Mouse (Mus musculus) forebrain, embryonic 10.5 days (tissue): ENCODE data around the gene Borcs6. TPM values are rescaled to one million over a fixed set of nuclear protein-coding genes. Genes with fewer than 3 reads are reported as not detected.

Experiments used
- DNase-seq: peaks from one replicate; pipeline ENCODE4 v3.0.0-alpha.2; 2017; ENCODE audit warnings: low spot score; ENCODE audit errors: extremely low spot score
- H3K27ac ChIP-seq: fragments of 300-500 bp; sonication (generic); 2 replicates; pipeline ENCODE4 v1.5.1; 2016; ENCODE audit warnings: mild to moderate bottlenecking
- H3K27me3 ChIP-seq: fragments of 300-500 bp; sonication (generic); 2 replicates; pipeline ENCODE4 v1.6.1; 2016; ENCODE audit warnings: mild to moderate bottlenecking; ENCODE audit not compliant: poor library complexity, severe bottlenecking
- H3K36me3 ChIP-seq: fragments of 300-500 bp; sonication (generic); replicated peaks from 2 replicates; pipeline ENCODE4 v1.6.1; 2016; ENCODE audit warnings: mild to moderate bottlenecking, moderate library complexity
- H3K4me1 ChIP-seq: fragments of 300-500 bp; sonication (generic); 2 replicates; pipeline ENCODE4 v1.6.1; 2016
- H3K4me3 ChIP-seq: fragments of 300-500 bp; sonication (generic); 2 replicates; pipeline ENCODE4 v1.5.1; 2016; ENCODE audit warnings: mild to moderate bottlenecking, moderate library complexity
- H3K9me3 ChIP-seq: fragments of 300-500 bp; sonication (generic); 2 replicates; pipeline ENCODE4 v1.6.1; 2016; ENCODE audit warnings: mild to moderate bottlenecking, moderate library complexity
- WGBS: fragments of 180-500 bp; shearing (Covaris S2); methylation state at CpG from one replicate; pipeline ENCODE4 v1.1.7; 2016; 5-methylcytosine and 5-hydroxymethylcytosine counted together
- polyA plus RNA-seq: library from polyadenylated mRNA; unstranded; fragments of >200 nt; fragmentation: Nextera tagmentation; extraction: Ambion mirVana; gene quantifications from 2 replicates; pipeline ENCODE4 v1.2.1, GENCODE M21; 2016

The Borcs6 gene
- polyA plus RNA-seq, 1 experiment from 2014 or later = 3.8 TPM

- H3K36me3 ChIP-seq = peaks cover 13% of the 10 kb centered on the region
- H3K9me3 ChIP-seq = no peaks in the 10 kb centered on the region
- H3K4me1 ChIP-seq = peaks cover 37% of the 10 kb centered on the region
- peak overlapping the region; percentile 88 for H3K4me3 ChIP-seq
- no peak for DNase-seq
- peak overlapping the region; percentile 88; the same call in 1 of the 2 replicates for H3K27ac ChIP-seq
- 68% methylated on average over 2 of the region's 2 CpGs for WGBS
- 0 out of 2 replicates have a peak, but pooled peaks cover 9% of the 10 kb centered on the region for H3K27me3 ChIP-seq
Measured at GRCm38 (mm10) chr11:69058265-69058664, 1.3 kb upstream of the Borcs6 start.

- Histone ChIP-seq H3K9me3 (no peaks in the 10 kb centered on the region), H3K4me1 (peaks cover 40% of the 10 kb centered on the region), H3K27me3 (0 out of 2 replicates have a peak, but pooled peaks cover 9% of the 10 kb centered on the region), H3K27ac (peak overlapping the region; percentile 88), H3K4me3 (peak overlapping the region; percentile 88), H3K36me3 (peaks cover 7% of the 10 kb centered on the region)
- DNase-seq = no peak
- 4% methylated on average over 19 of the region's 19 CpGs for WGBS
Measured at GRCm38 (mm10) chr11:69058729-69059356, 674 bp upstream of the Borcs6 start.

GRCm38 (mm10) chr11:69059975-69060411 lies 476 bp downstream of the Borcs6 start:
- Histone ChIP-seq H3K4me1 (peaks cover 51% of the 10 kb centered on the region), H3K27ac (peak overlapping the region; percentile 88), H3K36me3 (no peaks in the 10 kb centered on the region), H3K9me3 (no peaks in the 10 kb centered on the region), H3K27me3 (0 out of 2 replicates have a peak, but pooled peaks cover 9% of the 10 kb centered on the region), H3K4me3 (peak overlapping the region; percentile 88)
- under 1% methylated on average over 48 of the region's 49 CpGs for WGBS
- no peak for DNase-seq

- Histone ChIP-seq H3K4me3 (peak overlapping the region; percentile 88), H3K4me1 (peaks cover 51% of the 10 kb centered on the region), H3K27me3 (0 out of 2 replicates have a peak, but pooled peaks cover 9% of the 10 kb centered on the region), H3K36me3 (no peaks in the 10 kb centered on the region), H3K27ac (peak overlapping the region; percentile 88), H3K9me3 (no peaks in the 10 kb centered on the region)
- peak; percentile 55 for DNase-seq
- under 1% methylated on average over 40 of the region's 40 CpGs for WGBS
Measured at GRCm38 (mm10) chr11:69060448-69061254, 1.1 kb downstream of the Borcs6 start.

DNA sequence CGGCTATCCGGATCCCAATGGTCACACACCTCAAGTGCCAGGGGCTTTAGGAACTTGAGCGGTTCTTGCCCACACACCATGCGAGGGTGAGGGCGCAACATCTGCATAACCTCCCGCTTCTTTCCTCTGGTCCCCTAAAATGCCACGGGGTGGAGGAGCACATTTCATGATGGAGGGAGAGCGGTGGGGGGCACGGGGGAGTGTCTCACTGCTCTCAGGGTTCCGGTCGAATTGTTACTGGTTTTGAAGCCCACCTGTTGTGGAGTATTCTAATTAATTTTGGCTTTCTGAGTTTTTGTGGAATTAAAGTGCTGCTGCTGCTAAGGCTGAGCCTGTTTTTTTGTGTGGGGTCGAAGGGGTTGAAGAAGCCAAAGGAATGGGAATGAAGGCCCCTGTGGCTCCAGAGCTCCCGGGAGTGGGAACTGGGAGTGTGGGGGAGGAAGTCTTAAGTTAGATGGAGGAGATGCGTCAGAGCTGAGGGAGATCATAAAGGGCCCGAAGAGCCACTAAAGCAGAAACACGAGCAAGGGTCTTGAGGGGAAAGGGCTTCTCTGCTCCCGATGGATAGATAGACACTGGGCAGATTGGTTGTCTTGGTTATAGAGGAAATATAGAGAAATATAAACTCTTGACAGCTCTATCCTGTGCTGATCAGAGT lies 1.9 kb downstream of the Borcs6 start:
- H3K4me3 ChIP-seq = peak overlapping the region; percentile 88
- H3K9me3 ChIP-seq = no peaks in the 10 kb centered on the region
- H3K27ac ChIP-seq = peak overlapping the region; percentile 30; the same call in 1 of the 2 replicates
- H3K27me3 ChIP-seq = 0 out of 2 replicates have a peak, but pooled peaks cover 9% of the 10 kb centered on the region
- 9% methylated on average over 17 of the region's 17 CpGs for WGBS
- no peaks in the 10 kb centered on the region for H3K36me3 ChIP-seq
- peak; percentile 47 for DNase-seq
- peaks cover 58% of the 10 kb centered on the region for H3K4me1 ChIP-seq

DNA sequence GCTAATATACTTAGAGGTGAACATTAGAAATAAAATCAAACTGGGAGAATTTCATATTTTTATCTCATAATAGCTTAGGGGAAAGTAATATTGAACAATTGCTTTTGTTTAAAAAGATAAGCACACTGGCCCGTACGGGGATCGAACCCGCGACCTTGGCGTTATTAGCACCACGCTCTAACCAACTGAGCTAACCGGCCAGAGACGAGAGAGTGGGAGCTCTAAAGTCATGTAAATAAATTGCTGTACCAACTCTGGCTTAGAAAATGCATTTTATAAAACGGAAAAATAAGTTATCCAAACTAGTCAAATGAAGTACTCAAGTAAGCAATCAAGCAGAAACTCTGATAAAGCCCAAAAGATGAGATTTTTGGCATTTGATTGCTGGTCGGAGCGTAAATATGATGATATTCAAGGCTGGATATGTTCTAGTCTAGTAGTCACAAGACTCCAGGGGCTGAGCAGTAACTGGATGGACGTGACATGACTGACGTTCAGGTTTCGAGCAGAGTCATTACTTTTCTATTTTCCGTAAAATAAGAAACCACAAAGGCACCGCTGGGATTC lies 2.8 kb downstream of the Borcs6 start:
- H3K9me3 ChIP-seq = no peaks in the 10 kb centered on the region
- no peaks in the 10 kb centered on the region for H3K36me3 ChIP-seq
- peak overlapping the region; percentile 88 for H3K4me3 ChIP-seq
- 0 out of 2 replicates have a peak, but pooled peaks cover 9% of the 10 kb centered on the region for H3K27me3 ChIP-seq
- H3K4me1 ChIP-seq = peaks cover 67% of the 10 kb centered on the region
- H3K27ac ChIP-seq = peak overlapping the region; percentile 67
- under 1% methylated on average over 17 of the region's 17 CpGs for WGBS
- DNase-seq = peak; percentile 71

DNA sequence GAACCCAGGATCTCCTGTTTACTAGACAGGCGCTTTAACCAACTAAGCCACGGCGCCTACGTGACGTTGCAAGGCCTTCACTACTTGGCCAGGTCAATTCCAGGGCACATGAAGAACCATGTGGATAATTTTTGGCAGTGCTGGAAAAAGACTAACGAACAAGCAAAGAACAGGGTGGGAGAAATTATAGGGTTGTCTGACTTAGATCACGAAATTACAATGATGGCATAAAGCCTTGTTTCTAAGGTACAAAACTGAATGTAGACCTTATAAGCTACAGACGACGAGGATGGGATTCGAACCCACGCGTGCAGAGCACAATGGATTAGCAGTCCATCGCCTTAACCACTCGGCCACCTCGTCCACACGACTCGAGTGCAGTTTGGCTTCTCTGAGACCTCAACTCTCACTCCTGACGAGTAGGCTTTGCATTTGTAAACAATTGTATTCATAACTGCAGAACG lies 3.3 kb downstream of the Borcs6 start:
- peak; percentile 95 for DNase-seq
- Histone ChIP-seq H3K9me3 (no peaks in the 10 kb centered on the region), H3K27me3 (0 out of 2 replicates have a peak, but pooled peaks cover 9% of the 10 kb centered on the region), H3K4me1 (peaks cover 68% of the 10 kb centered on the region), H3K27ac (peak overlapping the region; percentile 89), H3K36me3 (no peaks in the 10 kb centered on the region), H3K4me3 (peak overlapping the region; percentile 88)
- WGBS = under 1% methylated on average over 19 of the region's 19 CpGs

DNA sequence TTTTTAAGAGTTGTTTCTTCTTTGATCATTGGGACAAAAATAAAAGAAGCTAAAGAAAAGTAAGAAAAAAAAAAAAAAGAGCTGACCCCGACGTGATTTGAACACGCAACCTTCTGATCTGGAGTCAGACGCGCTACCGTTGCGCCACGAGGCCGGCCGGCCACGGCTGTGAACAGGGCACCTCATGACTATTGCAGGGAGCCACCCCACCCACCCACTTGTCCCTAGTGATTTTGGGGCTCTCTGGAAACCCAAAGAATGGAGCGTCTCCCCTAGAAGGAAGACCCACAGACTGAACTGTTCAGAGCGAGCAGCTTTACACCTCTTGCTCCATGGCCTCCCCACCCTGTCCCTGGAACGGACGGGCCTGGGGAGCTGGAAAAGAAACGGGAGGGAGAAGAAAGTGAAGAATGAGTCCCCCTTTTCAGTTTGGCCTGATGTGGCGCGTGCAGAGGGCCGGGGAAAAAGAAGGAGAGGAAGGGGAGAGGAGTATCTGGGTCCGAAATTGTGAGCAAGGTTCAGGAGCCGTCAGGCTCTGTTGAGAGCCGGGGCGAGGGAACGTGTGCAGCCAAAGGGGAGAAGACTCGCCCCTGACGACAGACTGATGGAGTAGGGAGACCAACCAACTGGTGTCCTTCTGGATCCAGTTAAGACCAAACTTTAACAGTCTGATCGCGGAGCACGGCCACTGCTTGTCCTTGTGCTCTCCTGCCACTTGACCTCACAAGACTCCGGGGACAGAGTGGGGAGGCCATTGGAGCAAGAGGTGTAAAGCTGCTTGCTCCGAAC lies 4.1 kb downstream of the Borcs6 start:
- H3K9me3 ChIP-seq = no peaks in the 10 kb centered on the region
- 0 out of 2 replicates have a peak, but pooled peaks cover 9% of the 10 kb centered on the region for H3K27me3 ChIP-seq
- peak overlapping the region; percentile 89 for H3K27ac ChIP-seq
- peaks cover 61% of the 10 kb centered on the region for H3K4me1 ChIP-seq
- H3K36me3 ChIP-seq = no peaks in the 10 kb centered on the region
- WGBS = under 1% methylated on average over 31 of the region's 31 CpGs
- H3K4me3 ChIP-seq = peak overlapping the region; percentile 88
- DNase-seq = peak; percentile 95

DNA sequence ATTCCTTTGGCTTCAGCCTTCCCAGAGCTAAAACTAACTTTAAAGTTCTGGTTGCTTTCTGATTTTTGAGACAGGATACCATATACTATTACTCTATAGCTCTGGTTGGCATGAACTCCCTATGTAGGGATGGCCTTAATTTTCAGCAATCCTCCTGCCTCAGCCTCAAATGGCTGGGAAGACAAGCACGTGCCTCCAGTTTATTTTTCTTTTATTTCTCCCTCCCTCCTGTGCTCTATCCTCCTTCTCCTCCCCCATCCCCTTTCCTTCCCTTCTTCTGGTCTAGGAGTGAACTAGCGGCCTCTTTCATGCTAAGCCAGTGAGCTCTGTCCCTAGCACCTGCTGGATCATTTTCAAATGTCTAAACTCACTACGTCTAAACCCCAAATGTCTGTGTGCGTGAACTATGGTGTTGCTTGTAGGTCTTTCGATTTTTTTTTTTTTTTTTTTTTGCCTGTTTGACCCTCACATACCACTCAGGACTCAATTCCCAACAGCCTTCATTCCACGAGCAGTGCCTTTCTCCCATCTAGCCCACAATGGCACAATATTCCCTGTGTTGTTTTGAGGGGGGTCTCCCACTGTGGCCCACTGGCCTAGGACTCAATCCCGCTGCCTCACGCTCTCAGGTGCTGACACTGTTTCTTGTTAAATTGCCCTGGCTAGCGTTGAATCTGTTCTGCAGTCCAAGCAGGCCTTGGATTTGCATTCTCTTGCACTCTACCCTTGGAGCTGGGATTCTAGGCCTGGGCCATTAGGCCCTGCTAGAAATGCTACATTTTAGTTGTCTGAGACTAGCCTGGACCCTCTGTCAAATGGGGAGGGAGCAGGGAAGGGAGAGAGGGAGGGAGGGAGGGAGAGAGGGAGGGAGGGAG lies 5.0 kb downstream of the Borcs6 start:
- Histone ChIP-seq H3K27ac (peak overlapping the region; percentile 89), H3K9me3 (no peaks in the 10 kb centered on the region), H3K4me3 (peak overlapping the region; percentile 88), H3K36me3 (no peaks in the 10 kb centered on the region), H3K4me1 (peaks cover 56% of the 10 kb centered on the region), H3K27me3 (0 out of 2 replicates have a peak, but pooled peaks cover 9% of the 10 kb centered on the region)
- 40% methylated on average over 9 of the region's 9 CpGs for WGBS
- DNase-seq = no peak

DNA sequence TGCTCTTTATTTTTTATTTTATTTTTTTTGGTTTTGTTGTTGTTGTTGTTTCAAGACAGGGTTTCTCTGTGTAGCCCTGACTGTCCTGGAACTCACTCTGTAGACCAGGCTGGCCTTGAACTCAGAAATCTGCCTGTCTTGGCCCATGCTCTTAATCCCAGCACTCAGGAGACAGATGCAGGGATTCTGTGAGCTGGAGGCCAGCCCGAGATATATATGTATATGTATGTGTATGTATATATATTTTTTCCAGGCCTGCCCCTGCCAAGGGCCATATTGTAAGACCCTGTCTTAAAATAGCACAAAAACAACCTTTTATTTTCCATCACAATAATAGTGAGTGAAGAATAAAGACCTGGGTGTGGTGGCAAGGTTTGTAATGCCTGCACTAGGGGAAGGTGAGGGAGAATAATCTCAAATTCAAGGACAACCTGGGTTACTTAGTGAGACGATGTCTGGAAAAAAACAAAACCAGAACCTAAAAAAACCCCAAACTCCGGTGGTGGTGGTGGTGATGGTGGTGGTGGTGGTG lies 5.9 kb downstream of the Borcs6 start:
- WGBS = 57% methylated on average over 3 of the region's 3 CpGs
- Histone ChIP-seq H3K36me3 (no peaks in the 10 kb centered on the region), H3K9me3 (no peaks in the 10 kb centered on the region), H3K27ac (no peak overlapping the region), H3K4me3 (peak overlapping the region; percentile 60; the same call in 1 of the 2 replicates), H3K4me1 (peaks cover 56% of the 10 kb centered on the region), H3K27me3 (0 out of 2 replicates have a peak, but pooled peaks cover 9% of the 10 kb centered on the region)
- no peak for DNase-seq
